Comparison of ENCODE assay signal across 26 mouse cellular contexts in genomic region chr8:77536821-77537220, GRCm38 (mm10). TPM values are rescaled to one million over a fixed set of nuclear protein-coding genes. Genes with fewer than 3 reads are reported as not detected.
DNase-seq lines count a peak whose midpoint lies in the region; ATAC-seq and TF ChIP-seq lines count a peak whose summit lies in the region.
"Had no signal": no experiment of that assay in that cellular context is flagged by ENCODE, and none has a peak within 500 bp of the region (broad histone marks: within the 10 kb centered on the region; RNA-seq: fewer than 3 reads in every experiment).

No protein-coding gene starts in this region.

- no peaks in the 10 kb centered on the region for H3K36me3 ChIP-seq in midbrain, embryonic 11.5 days (ENCODE audit: control insufficient read depth, insufficient read depth, low read length)
- no peaks in the 10 kb centered on the region for H3K36me3 ChIP-seq in midbrain, postnatal 0 days (ENCODE audit: insufficient read depth, low read length)
- H3K36me3 ChIP-seq in ES-Bruce4 (ENCODE audit: control insufficient read depth, insufficient read depth, low read length, poor library complexity, severe bottlenecking) = no peaks in the 10 kb centered on the region
- H3K36me3 ChIP-seq: embryonic facial prominence, embryonic 10.5 days; embryonic facial prominence, embryonic 12.5 days; forebrain, embryonic 15.5 days; G1E had no signal

- WGBS in midbrain, embryonic 11.5 days = 81% methylated on average over 12 of the region's 12 CpGs
- 76% methylated on average over 12 of the region's 12 CpGs for WGBS in midbrain, postnatal 0 days

- H3K4me2 ChIP-seq in midbrain, embryonic 11.5 days = no peak overlapping the region
- H3K4me2 ChIP-seq in midbrain, postnatal 0 days (ENCODE audit: low read depth, low read length, poor library complexity, severe bottlenecking) = no peak overlapping the region
- H3K4me2 ChIP-seq: embryonic facial prominence, embryonic 12.5 days; forebrain, embryonic 13.5 days; forebrain, embryonic 15.5 days had no signal

- peak; percentile 67; the same call in 1 of the 2 replicates for TF ChIP-seq EP300 in ES-Bruce4 (IDR thresholded peaks at IDR 0.05; ENCODE audit: insufficient read depth, low read depth, low read length)

- peak; percentile 54 for DNase-seq in midbrain, embryonic 11.5 days (ENCODE audit: low spot score, missing footprints)
- no peak for DNase-seq in midbrain, postnatal 0 days (ENCODE audit: low spot score)
- peak; percentile 66 for DNase-seq in R1 (ENCODE audit: low read depth, low spot score)
- no peak for DNase-seq in lung, postnatal 36 days
- DNase-seq in embryo, embryonic 9.5 days (ENCODE audit: extremely low spot score) = no peak
- DNase-seq: adrenal gland, adult 8-10 months; adrenal gland, postnatal 14 days; adrenal gland, postnatal 36 days; B cell, adult 2 months; cerebellum, adult 18-20 months; cerebellum, adult 8-10 months; cerebellum, adult 9-11 months; cerebellum, postnatal 14 days; cerebellum, postnatal 36 days; embryo, embryonic 11 days; forebrain, postnatal 0 days had no signal

- H3K9ac ChIP-seq in midbrain, embryonic 11.5 days (ENCODE audit: low read length) = no peak overlapping the region
- H3K9ac ChIP-seq in midbrain, postnatal 0 days (replicated peaks; ENCODE audit: low read length, poor library complexity, severe bottlenecking) = no peak overlapping the region
- no peak overlapping the region for H3K9ac ChIP-seq in ES-Bruce4 (ENCODE audit: low read depth, poor library complexity, severe bottlenecking)
- H3K9ac ChIP-seq: embryonic facial prominence, embryonic 12.5 days; forebrain, embryonic 13.5 days; forebrain, embryonic 15.5 days; forebrain, postnatal 0 days had no signal

- H3K27ac ChIP-seq in midbrain, embryonic 11.5 days (ENCODE audit: low read depth, low read length) = no peak overlapping the region
- H3K27ac ChIP-seq in midbrain, postnatal 0 days (ENCODE audit: low read depth, low read length) = no peak overlapping the region
- H3K27ac ChIP-seq in ES-Bruce4 (ENCODE audit: insufficient read depth, low read length) = no peak overlapping the region
- H3K27ac ChIP-seq: embryonic facial prominence, embryonic 10.5 days; embryonic facial prominence, embryonic 12.5 days; forebrain, embryonic 13.5 days; forebrain, embryonic 15.5 days had no signal

- ATAC-seq in midbrain, embryonic 11.5 days (ENCODE audit: low FRiP score) = no peak
- ATAC-seq in midbrain, postnatal 0 days (ENCODE audit: low FRiP score) = no peak
- ATAC-seq: activated CD4-positive, CD25-positive, alpha-beta regulatory T cell, adult 4 months; CD4-positive, CD25-positive, alpha-beta regulatory T cell, adult 4 months; forebrain, embryonic 13.5 days; forebrain, embryonic 15.5 days; forebrain, postnatal 0 days; Patski had no signal

- H3K4me3 ChIP-seq in midbrain, embryonic 11.5 days (ENCODE audit: low read depth, low read length) = no peak overlapping the region
- no peak overlapping the region for H3K4me3 ChIP-seq in midbrain, postnatal 0 days (ENCODE audit: low read depth, low read length)
- H3K4me3 ChIP-seq in ES-Bruce4 (ENCODE audit: low read depth, low read length) = no peak overlapping the region
- H3K4me3 ChIP-seq: embryonic facial prominence, embryonic 10.5 days; embryonic facial prominence, embryonic 12.5 days; forebrain, embryonic 13.5 days; forebrain, embryonic 15.5 days had no signal

- H3K27me3 ChIP-seq in midbrain, embryonic 11.5 days (ENCODE audit: control insufficient read depth, insufficient read depth, low read length) = no peaks in the 10 kb centered on the region
- H3K27me3 ChIP-seq in midbrain, postnatal 0 days (ENCODE audit: insufficient read depth, low read length) = no peaks in the 10 kb centered on the region
- H3K27me3 ChIP-seq in ES-Bruce4 (ENCODE audit: control insufficient read depth, insufficient read depth, low read length, poor library complexity, severe bottlenecking) = no peaks in the 10 kb centered on the region
- H3K27me3 ChIP-seq: CH12.LX; embryonic facial prominence, embryonic 12.5 days; forebrain, embryonic 13.5 days; forebrain, embryonic 15.5 days; Patski had no signal

- no peak for TF ChIP-seq CTCF in midbrain, postnatal 0 days (IDR thresholded peaks at IDR 0.05)
- TF ChIP-seq CTCF in ES-Bruce4 (IDR thresholded peaks at IDR 0.05; ENCODE audit: low read depth, low read length) = no peak

- no peaks in the 10 kb centered on the region for H3K4me1 ChIP-seq in midbrain, embryonic 11.5 days (ENCODE audit: control insufficient read depth, insufficient read depth, low read length)
- H3K4me1 ChIP-seq in midbrain, postnatal 0 days (ENCODE audit: insufficient read depth, low read length) = no peaks in the 10 kb centered on the region
- H3K4me1 ChIP-seq in ES-Bruce4 (ENCODE audit: control insufficient read depth, insufficient read depth, low read length) = peaks cover 3% of the 10 kb centered on the region
- H3K4me1 ChIP-seq: embryonic facial prominence, embryonic 12.5 days; forebrain, embryonic 13.5 days; forebrain, embryonic 15.5 days had no signal

- no peaks in the 10 kb centered on the region for H3K9me3 ChIP-seq in midbrain, embryonic 11.5 days (ENCODE audit: control insufficient read depth, low read length)
- H3K9me3 ChIP-seq in midbrain, postnatal 0 days (ENCODE audit: low read length) = no peaks in the 10 kb centered on the region
- H3K9me3 ChIP-seq in ES-Bruce4 (replicated peaks; ENCODE audit: control insufficient read depth, insufficient read depth, low read length, poor library complexity, severe bottlenecking) = no peaks in the 10 kb centered on the region; the same call in none of the 2 replicates
- H3K9me3 ChIP-seq: embryonic facial prominence, embryonic 10.5 days; embryonic facial prominence, embryonic 12.5 days; forebrain, embryonic 13.5 days; forebrain, embryonic 15.5 days; G1E had no signal

- no peak for TF ChIP-seq POLR2A in ES-Bruce4 (IDR thresholded peaks at IDR 0.05; ENCODE audit: insufficient read depth, low read length)

RNA-seq across cellular contexts. Expression of gene Prmt9, which starts 12.4 kb away (rescaled TPM):
- polyA plus RNA-seq in midbrain, embryonic 11.5 days (2014; fragmentation: Nextera tagmentation; extraction: Ambion mirVana) = 22.7 and 24.0 TPM in 2 replicates
- total RNA-seq in midbrain, postnatal 0 days (2014; rRNA removed) = 26.5 and 28.1 TPM in 2 replicates
- polyA plus RNA-seq in midbrain, postnatal 0 days (2015; fragmentation: Nextera tagmentation; extraction: Ambion mirVana) = 21.3 and 21.5 TPM in 2 replicates
- 21.3 and 21.5 TPM in 2 replicates for polyA plus RNA-seq in ES-Bruce4 (2011; ENCODE audit: insufficient read depth, insufficient read length, low read depth, missing spikeins)

RNA-seq across cellular contexts. Expression of gene Arhgap10, which starts 19.1 kb away (rescaled TPM):
- polyA plus RNA-seq in midbrain, embryonic 11.5 days (2014; fragmentation: Nextera tagmentation; extraction: Ambion mirVana) = 11.5 and 12.1 TPM in 2 replicates
- total RNA-seq in midbrain, postnatal 0 days (2014; rRNA removed) = 4.4 and 5.4 TPM in 2 replicates
- 2.3 TPM in 2 replicates for polyA plus RNA-seq in midbrain, postnatal 0 days (2015; fragmentation: Nextera tagmentation; extraction: Ambion mirVana)
- 26.0 and 26.7 TPM in 2 replicates for polyA plus RNA-seq in ES-Bruce4 (2011; ENCODE audit: insufficient read depth, insufficient read length, low read depth, missing spikeins)

Comparison
In these comparisons a context has a peak if more than half of its experiments do, and no peak if none do; other contexts are left out.
1. DNase-seq: peak in midbrain, embryonic 11.5 days (single experiment) and R1 (single experiment); none in midbrain, postnatal 0 days (single experiment), lung, postnatal 36 days (single experiment) and embryo, embryonic 9.5 days (single experiment).